Mouse (Mus musculus) lung, embryonic 16.5 days (tissue): ENCODE measurements around the gene Gzma. TPM values are rescaled to one million over a fixed set of nuclear protein-coding genes. Genes with fewer than 3 reads are reported as not detected.

Experiments used
- ATAC-seq: fragments of 200-750 bp; cut with Nextera tagmentation; 2 replicates; pipeline ENCODE4 v1.8.0; 2017; ENCODE audit warnings: low read depth, mild to moderate bottlenecking, moderate library complexity
- H3K27ac ChIP-seq: fragments of 300-500 bp; sonication (generic); 2 replicates; pipeline ENCODE4 v1.5.1; 2014; ENCODE audit warnings: mild to moderate bottlenecking, control low read depth, low read length
- H3K27me3 ChIP-seq: fragments of 300-500 bp; sonication (generic); 2 replicates; pipeline ENCODE4 v1.6.1; 2014; ENCODE audit warnings: low read depth, low read length, mixed read lengths; ENCODE audit not compliant: control insufficient read depth, insufficient read depth
- H3K36me3 ChIP-seq: fragments of 300-500 bp; sonication (generic); 2 replicates; pipeline ENCODE4 v1.6.1; 2014; ENCODE audit warnings: low read length; ENCODE audit not compliant: control insufficient read depth, insufficient read depth
- H3K4me1 ChIP-seq: fragments of 300-500 bp; sonication (generic); replicated peaks from 2 replicates; pipeline ENCODE4 v1.6.1; 2014; ENCODE audit warnings: low read length, mixed read lengths; ENCODE audit not compliant: control insufficient read depth, insufficient read depth
- H3K4me2 ChIP-seq: fragments of 300-500 bp; sonication (generic); 2 replicates; pipeline ENCODE4 v1.6.1; 2014; ENCODE audit warnings: low read depth, low read length, control low read depth
- H3K4me3 ChIP-seq: fragments of 300-500 bp; sonication (generic); 2 replicates; pipeline ENCODE4 v1.5.1; 2014; ENCODE audit warnings: mild to moderate bottlenecking, low read length, control low read depth
- H3K9ac ChIP-seq: fragments of 300-500 bp; sonication (generic); 2 replicates; pipeline ENCODE4 v1.6.1; 2014; ENCODE audit warnings: low read length, control low read depth
- H3K9me3 ChIP-seq: fragments of 300-500 bp; sonication (generic); 2 replicates; pipeline ENCODE4 v1.6.1; 2016; ENCODE audit warnings: low read length; ENCODE audit not compliant: control insufficient read depth
- WGBS: fragments of 180-500 bp; shearing (Covaris S2); extraction: QIAGEN DNeasy Blood & Tissue Kit; methylation state at CpG from one replicate; pipeline ENCODE4 v1.1.7; 2014; 5-methylcytosine and 5-hydroxymethylcytosine counted together
- polyA plus RNA-seq: library from polyadenylated mRNA; unstranded; fragments of >200 nt; fragmentation: Nextera tagmentation; extraction: Ambion mirVana; gene quantifications from 2 replicates; pipeline ENCODE4 v1.2.1, GENCODE M21; 2015

Gzma gene
- polyA plus RNA-seq, 1 experiment from 2014 or later = 5.6 TPM

- Histone ChIP-seq H3K4me3 (no peak overlapping the region), H3K36me3 (no peaks in the 10 kb centered on the region), H3K9ac (no peak overlapping the region), H3K4me2 (no peak overlapping the region), H3K9me3 (no peaks in the 10 kb centered on the region), H3K27ac (no peak overlapping the region), H3K4me1 (no peaks in the 10 kb centered on the region), H3K27me3 (no peaks in the 10 kb centered on the region)
- WGBS = 82% methylated on average over 8 of the region's 8 CpGs
- no peak for ATAC-seq
Observed at GRCm38 (mm10) chr13:113054230-113054629, 46.6 kb downstream of the Gzma start.

- WGBS = 43% methylated on average over 3 of the region's 3 CpGs
- Histone ChIP-seq H3K9ac (no peak overlapping the region), H3K27ac (no peak overlapping the region), H3K36me3 (peaks cover 5% of the 10 kb centered on the region), H3K9me3 (no peaks in the 10 kb centered on the region), H3K4me1 (peaks cover 9% of the 10 kb centered on the region; the same call in 1 of the 2 replicates), H3K4me2 (no peak overlapping the region), H3K4me3 (no peak overlapping the region), H3K27me3 (no peaks in the 10 kb centered on the region)
- no peak for ATAC-seq
Observed at GRCm38 (mm10) chr13:113047647-113048046, 53.1 kb downstream of the Gzma start.

GRCm38 (mm10) chr13:113047018-113047417, 53.8 kb downstream of the Gzma start:
- no peaks in the 10 kb centered on the region for H3K27me3 ChIP-seq
- peaks cover 9% of the 10 kb centered on the region; the same call in 1 of the 2 replicates for H3K4me1 ChIP-seq
- H3K36me3 ChIP-seq = peaks cover 8% of the 10 kb centered on the region
- no peak overlapping the region for H3K27ac ChIP-seq
- H3K4me3 ChIP-seq = no peak overlapping the region
- peak; percentile 8; the same call in 1 of the 2 replicates for ATAC-seq
- H3K4me2 ChIP-seq = no peak overlapping the region
- no peak overlapping the region for H3K9ac ChIP-seq
- H3K9me3 ChIP-seq = no peaks in the 10 kb centered on the region

- Histone ChIP-seq H3K27me3 (no peaks in the 10 kb centered on the region), H3K9me3 (no peaks in the 10 kb centered on the region), H3K4me2 (peak within 1 kb of the TSS; percentile 78), H3K9ac (peak within 1 kb of the TSS; percentile 71), H3K36me3 (peaks cover 9% of the 10 kb centered on the region), H3K4me3 (peak within 1 kb of the TSS; percentile 59), H3K4me1 (peaks cover 9% of the 10 kb centered on the region; the same call in 1 of the 2 replicates), H3K27ac (peak within 1 kb of the TSS; percentile 83)
- peak; percentile 94 for ATAC-seq
- 3% methylated on average over 21 of the region's 21 CpGs for WGBS
Observed at GRCm38 (mm10) chr13:113046211-113046883, 54.4 kb downstream of the Gzma start, which contains the start of gene Gpx8. TSS of gene Gpx8 (minus strand) at chr13:113046410.

- ATAC-seq = no peak
- Histone ChIP-seq H3K4me2 (peak overlapping the region; percentile 78), H3K4me1 (peaks cover 9% of the 10 kb centered on the region; the same call in 1 of the 2 replicates), H3K9ac (peak overlapping the region; percentile 71), H3K4me3 (peak overlapping the region; percentile 59), H3K9me3 (no peaks in the 10 kb centered on the region), H3K36me3 (peaks cover 9% of the 10 kb centered on the region), H3K27ac (peak overlapping the region; percentile 83), H3K27me3 (no peaks in the 10 kb centered on the region)
- 3% methylated on average over 18 of the region's 18 CpGs for WGBS
Observed at GRCm38 (mm10) chr13:113045458-113046110, 55.2 kb downstream of the Gzma start.

- Histone ChIP-seq H3K9me3 (no peaks in the 10 kb centered on the region), H3K4me2 (peak overlapping the region; percentile 78), H3K4me3 (peak overlapping the region; percentile 59), H3K4me1 (peaks cover 9% of the 10 kb centered on the region; the same call in 1 of the 2 replicates), H3K36me3 (peaks cover 9% of the 10 kb centered on the region), H3K27me3 (no peaks in the 10 kb centered on the region), H3K27ac (0 out of 2 replicates have a peak overlapping the region, but pooled peaks have one; percentile 19), H3K9ac (peak overlapping the region; percentile 71)
- 16% methylated on average over 3 of the region's 3 CpGs for WGBS
- ATAC-seq = no peak
Observed at GRCm38 (mm10) chr13:113044876-113045275, 55.9 kb downstream of the Gzma start.

Other genes starting within 250 kb of the Gzma start
- gene Mtrex, start 173.6 kb downstream of the Gzma start, polyA plus RNA-seq = 63.7 and 67.0 TPM in 2 replicates
- gene Dhx29, start 173.5 kb downstream of the Gzma start, polyA plus RNA-seq = 14.3 and 17.8 TPM in 2 replicates
- 15.3 and 16.7 TPM in 2 replicates for gene Ccno, start 113.2 kb downstream of the Gzma start, polyA plus RNA-seq
- 9.3 and 9.9 TPM in 2 replicates for gene Mcidas, start 107.1 kb downstream of the Gzma start, polyA plus RNA-seq
- gene Cdc20b, start 65.9 kb downstream of the Gzma start, polyA plus RNA-seq = 4.6 and 5.4 TPM in 2 replicates
- gene Gpx8, start 54.6 kb downstream of the Gzma start, polyA plus RNA-seq = 169 and 172 TPM in 2 replicates
- 1.6 and 2.1 TPM in 2 replicates for gene Esm1, start 108.7 kb upstream of the Gzma start, polyA plus RNA-seq
- not detected in 2 replicates for gene Gzmk, start 124.9 kb upstream of the Gzma start, polyA plus RNA-seq
- gene BC067074, start 192.2 kb upstream of the Gzma start, polyA plus RNA-seq = 5.9 and 6.3 TPM in 2 replicates